Mouse (Mus musculus): Measurements from ENCODE around the gene Usp36. TPM values are rescaled to one million over a fixed set of nuclear protein-coding genes. Genes with fewer than 3 reads are reported as not detected.

Gene Usp36
- polyA plus RNA-seq, 1 experiment = 3.9 TPM

GRCm38 (mm10) chr11:118240388-118240787 lies 49.7 kb downstream of the Usp36 start:
- Histone ChIP-seq H3K4me3 (ENCODE audit: control insufficient read depth, low read depth, low read length) (no peak overlapping the region), H3K4me1 (ENCODE audit: control insufficient read depth, insufficient read depth, low read length) (peaks cover 9% of the 10 kb centered on the region)
- no peak for TF ChIP-seq CTCF (IDR thresholded peaks at IDR 0.05; ENCODE audit: control insufficient read depth, insufficient read depth, insufficient replicate concordance, low read depth, low read length)
- TF ChIP-seq POLR2A (IDR thresholded peaks at IDR 0.05; ENCODE audit: control insufficient read depth, low read depth, low read length) = no peak

GRCm38 (mm10) chr11:118239281-118240198 lies 50.5 kb downstream of the Usp36 start:
- TF ChIP-seq POLR2A (IDR thresholded peaks at IDR 0.05; ENCODE audit: control insufficient read depth, low read depth, low read length) (no peak), CTCF (IDR thresholded peaks at IDR 0.05; ENCODE audit: control insufficient read depth, insufficient read depth, insufficient replicate concordance, low read depth, low read length) (no peak)
- Histone ChIP-seq H3K4me3 (ENCODE audit: control insufficient read depth, low read depth, low read length) (no peak overlapping the region), H3K4me1 (ENCODE audit: control insufficient read depth, insufficient read depth, low read length) (peaks cover 9% of the 10 kb centered on the region), H3K36me3 (ENCODE audit: control insufficient read depth, insufficient read depth, low read length) (no peaks in the 10 kb centered on the region), H3K27me3 (ENCODE audit: control insufficient read depth, insufficient read depth, low read length) (no peaks in the 10 kb centered on the region), H3K27ac (ENCODE audit: control insufficient read depth, insufficient read depth, low read depth, low read length) (no peak overlapping the region)

More at GRCm38 (mm10) chr11:118240388-118240787, 49.7 kb downstream of the Usp36 start:
- H3K36me3 ChIP-seq (ENCODE audit: control insufficient read depth, insufficient read depth, low read length) = no peaks in the 10 kb centered on the region
- no peaks in the 10 kb centered on the region for H3K27me3 ChIP-seq (ENCODE audit: control insufficient read depth, insufficient read depth, low read length)
- no peak overlapping the region; the same call in 1 of the 2 replicates for H3K27ac ChIP-seq (ENCODE audit: control insufficient read depth, insufficient read depth, low read depth, low read length)

GRCm38 (mm10) chr11:118236520-118237190 lies 53.4 kb downstream of the Usp36 start:
- Histone ChIP-seq H3K4me3 (ENCODE audit: control insufficient read depth, low read depth, low read length) (no peak overlapping the region), H3K36me3 (ENCODE audit: control insufficient read depth, insufficient read depth, low read length) (no peaks in the 10 kb centered on the region), H3K27me3 (ENCODE audit: control insufficient read depth, insufficient read depth, low read length) (no peaks in the 10 kb centered on the region), H3K4me1 (ENCODE audit: control insufficient read depth, insufficient read depth, low read length) (peaks cover 9% of the 10 kb centered on the region), H3K27ac (ENCODE audit: control insufficient read depth, insufficient read depth, low read depth, low read length) (no peak overlapping the region)
- no peak for TF ChIP-seq POLR2A (IDR thresholded peaks at IDR 0.05; ENCODE audit: control insufficient read depth, low read depth, low read length)
- TF ChIP-seq CTCF (IDR thresholded peaks at IDR 0.05; ENCODE audit: control insufficient read depth, insufficient read depth, insufficient replicate concordance, low read depth, low read length) = no peak

GRCm38 (mm10) chr11:118234929-118235328 lies 55.1 kb downstream of the Usp36 start:
- Histone ChIP-seq H3K4me3 (ENCODE audit: control insufficient read depth, low read depth, low read length) (no peak overlapping the region), H3K27me3 (ENCODE audit: control insufficient read depth, insufficient read depth, low read length) (no peaks in the 10 kb centered on the region), H3K27ac (ENCODE audit: control insufficient read depth, insufficient read depth, low read depth, low read length) (no peak overlapping the region), H3K36me3 (ENCODE audit: control insufficient read depth, insufficient read depth, low read length) (no peaks in the 10 kb centered on the region), H3K4me1 (ENCODE audit: control insufficient read depth, insufficient read depth, low read length) (peaks cover 8% of the 10 kb centered on the region)
- TF ChIP-seq POLR2A (IDR thresholded peaks at IDR 0.05; ENCODE audit: control insufficient read depth, low read depth, low read length) = no peak
- TF ChIP-seq CTCF (IDR thresholded peaks at IDR 0.05; ENCODE audit: control insufficient read depth, insufficient read depth, insufficient replicate concordance, low read depth, low read length) = no peak

- Histone ChIP-seq H3K27ac (ENCODE audit: control insufficient read depth, insufficient read depth, low read depth, low read length) (no peak overlapping the region), H3K36me3 (ENCODE audit: control insufficient read depth, insufficient read depth, low read length) (no peaks in the 10 kb centered on the region), H3K4me1 (ENCODE audit: control insufficient read depth, insufficient read depth, low read length) (peaks cover 4% of the 10 kb centered on the region), H3K27me3 (ENCODE audit: control insufficient read depth, insufficient read depth, low read length) (no peaks in the 10 kb centered on the region), H3K4me3 (ENCODE audit: control insufficient read depth, low read depth, low read length) (no peak overlapping the region)
- TF ChIP-seq POLR2A (IDR thresholded peaks at IDR 0.05; ENCODE audit: control insufficient read depth, low read depth, low read length) (no peak), CTCF (IDR thresholded peaks at IDR 0.05; ENCODE audit: control insufficient read depth, insufficient read depth, insufficient replicate concordance, low read depth, low read length) (no peak)
These were observed 55.5 kb downstream of the Usp36 start for GRCm38 (mm10) chr11:118234500-118234899.

GRCm38 (mm10) chr11:118233924-118234323 lies 56.1 kb downstream of the Usp36 start:
- H3K4me3 ChIP-seq (ENCODE audit: control insufficient read depth, low read depth, low read length) = no peak overlapping the region
- H3K36me3 ChIP-seq (ENCODE audit: control insufficient read depth, insufficient read depth, low read length) = no peaks in the 10 kb centered on the region
- TF ChIP-seq CTCF (IDR thresholded peaks at IDR 0.05; ENCODE audit: control insufficient read depth, insufficient read depth, insufficient replicate concordance, low read depth, low read length) (no peak), POLR2A (IDR thresholded peaks at IDR 0.05; ENCODE audit: control insufficient read depth, low read depth, low read length) (no peak)
- H3K27me3 ChIP-seq (ENCODE audit: control insufficient read depth, insufficient read depth, low read length) = no peaks in the 10 kb centered on the region
- no peak overlapping the region for H3K27ac ChIP-seq (ENCODE audit: control insufficient read depth, insufficient read depth, low read depth, low read length)
- H3K4me1 ChIP-seq (ENCODE audit: control insufficient read depth, insufficient read depth, low read length) = peaks cover 3% of the 10 kb centered on the region

- H3K27ac ChIP-seq (ENCODE audit: control insufficient read depth, insufficient read depth, low read depth, low read length) = no peak overlapping the region
- TF ChIP-seq CTCF (IDR thresholded peaks at IDR 0.05; ENCODE audit: control insufficient read depth, insufficient read depth, insufficient replicate concordance, low read depth, low read length) (peak; percentile 40; the same call in 1 of the 2 replicates), POLR2A (IDR thresholded peaks at IDR 0.05; ENCODE audit: control insufficient read depth, low read depth, low read length) (no peak)
- peaks cover 3% of the 10 kb centered on the region for H3K4me1 ChIP-seq (ENCODE audit: control insufficient read depth, insufficient read depth, low read length)
- no peak overlapping the region for H3K4me3 ChIP-seq (ENCODE audit: control insufficient read depth, low read depth, low read length)
- H3K27me3 ChIP-seq (ENCODE audit: control insufficient read depth, insufficient read depth, low read length) = no peaks in the 10 kb centered on the region
- H3K36me3 ChIP-seq (ENCODE audit: control insufficient read depth, insufficient read depth, low read length) = no peaks in the 10 kb centered on the region
These were observed 57.7 kb downstream of the Usp36 start for GRCm38 (mm10) chr11:118232314-118232831.

Measured in testis, adult 2 months (tissue).